Mouse (Mus musculus): ENCODE measurements around the gene Plekhg5. TPM values are rescaled to one million over a fixed set of nuclear protein-coding genes. Genes with fewer than 3 reads are reported as not detected.

Plekhg5 gene
- polyA plus RNA-seq, 1 experiment from 2014 or later, result 13.8 TPM

DNA sequence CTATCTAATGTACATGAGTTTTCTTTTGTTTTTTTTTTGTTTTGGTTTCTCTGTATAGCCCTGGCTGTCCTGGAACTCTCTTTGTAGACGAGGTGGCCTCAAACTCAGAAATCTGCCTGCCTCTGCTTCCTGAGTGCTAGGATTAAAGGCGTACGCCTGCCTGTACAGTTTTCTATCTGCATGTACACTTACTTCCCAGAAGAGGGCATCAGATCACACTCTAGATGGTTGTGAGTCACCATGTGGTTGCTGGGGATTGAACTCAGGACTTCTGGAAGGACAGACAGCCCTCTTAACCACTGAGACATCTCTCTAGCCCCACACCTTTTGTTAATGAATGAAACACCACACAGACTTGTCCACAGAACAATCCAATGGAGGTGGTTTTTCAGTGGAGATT, 7.0 kb downstream of the Plekhg5 start:
- H3K27me3 ChIP-seq (replicated peaks; ENCODE audit: control insufficient read depth, insufficient read depth, low read length), result no peaks in the 10 kb centered on the region
- no peaks in the 10 kb centered on the region for H3K9me3 ChIP-seq (ENCODE audit: control insufficient read depth, low read length)
- H3K4me3 ChIP-seq (ENCODE audit: low read length), result no peak overlapping the region
- no peak for ATAC-seq
- H3K9ac ChIP-seq (ENCODE audit: low read depth, low read length), result no peak overlapping the region
- H3K4me2 ChIP-seq (ENCODE audit: low read length), result no peak overlapping the region
- no peak overlapping the region for H3K27ac ChIP-seq (ENCODE audit: low read depth, low read length)
- H3K4me1 ChIP-seq (ENCODE audit: control insufficient read depth, insufficient read depth, low read depth, low read length), result no peaks in the 10 kb centered on the region
- WGBS, result 93% methylated on average over 3 of the region's 3 CpGs
- H3K36me3 ChIP-seq (ENCODE audit: control insufficient read depth, insufficient read depth, low read length), result no peaks in the 10 kb centered on the region

DNA sequence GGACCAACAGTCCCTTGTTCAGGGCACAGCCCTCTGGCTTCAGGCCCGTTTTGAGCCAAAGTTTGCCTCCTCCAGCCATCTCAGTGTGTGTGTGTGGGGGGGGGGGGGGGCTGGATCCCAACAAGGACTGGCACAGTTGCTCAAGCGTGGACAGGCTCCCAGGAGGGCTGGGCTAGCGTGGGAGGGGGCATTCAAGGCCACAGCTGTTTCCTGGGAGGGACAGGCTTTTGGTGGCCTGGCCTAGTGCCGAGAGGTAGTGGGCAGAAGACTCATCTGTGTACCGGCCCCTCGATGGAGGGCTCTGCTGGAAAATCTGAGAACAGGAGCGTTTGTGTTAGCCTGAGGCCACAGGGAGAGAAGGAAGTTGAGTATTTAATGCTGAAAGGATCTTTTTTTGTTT, 7.6 kb downstream of the Plekhg5 start:
- H3K4me2 ChIP-seq (ENCODE audit: low read length), result no peak overlapping the region
- no peak for ATAC-seq
- no peaks in the 10 kb centered on the region for H3K36me3 ChIP-seq (ENCODE audit: control insufficient read depth, insufficient read depth, low read length)
- no peaks in the 10 kb centered on the region for H3K4me1 ChIP-seq (ENCODE audit: control insufficient read depth, insufficient read depth, low read depth, low read length)
- no peak overlapping the region for H3K4me3 ChIP-seq (ENCODE audit: low read length)
- H3K9ac ChIP-seq (ENCODE audit: low read depth, low read length), result no peak overlapping the region
- no peaks in the 10 kb centered on the region for H3K27me3 ChIP-seq (replicated peaks; ENCODE audit: control insufficient read depth, insufficient read depth, low read length)
- no peaks in the 10 kb centered on the region for H3K9me3 ChIP-seq (ENCODE audit: control insufficient read depth, low read length)
- WGBS, result 56% methylated on average over 7 of the region's 7 CpGs
- H3K27ac ChIP-seq (ENCODE audit: low read depth, low read length), result no peak overlapping the region

DNA sequence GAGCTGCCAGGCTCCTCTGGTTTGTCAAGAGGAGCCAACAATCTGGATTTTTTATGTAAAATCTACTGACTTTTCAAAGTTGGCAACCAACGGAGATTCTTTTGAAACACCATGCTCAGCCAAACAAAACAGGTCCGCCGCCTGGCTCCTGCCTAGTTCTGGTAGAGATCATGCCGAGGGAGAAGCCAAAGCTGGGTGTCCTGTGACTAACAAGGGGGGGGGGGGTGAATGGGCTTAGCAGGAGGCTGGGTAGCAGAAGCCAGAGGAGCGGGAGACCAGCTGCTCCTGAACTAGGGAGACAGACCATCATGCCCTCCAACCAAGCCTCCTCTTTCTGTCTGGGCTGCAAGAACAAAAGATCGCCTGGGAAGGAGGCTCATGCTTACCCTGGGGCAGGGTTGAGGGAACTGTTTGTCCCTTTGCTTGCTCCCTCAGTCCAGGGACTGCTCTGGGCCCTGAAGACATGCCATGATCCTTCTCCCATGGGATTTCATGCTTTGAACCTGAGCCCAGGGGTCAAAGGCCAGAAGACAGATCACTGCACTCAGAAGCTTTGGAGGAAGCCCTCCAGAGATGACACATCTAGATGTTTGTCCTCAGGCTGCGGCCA, 11.4 kb downstream of the Plekhg5 start:
- 57% methylated on average over 7 of the region's 7 CpGs for WGBS
- ATAC-seq, result no peak
- no peak overlapping the region for H3K4me3 ChIP-seq (ENCODE audit: low read length)
- H3K27me3 ChIP-seq (replicated peaks; ENCODE audit: control insufficient read depth, insufficient read depth, low read length), result no peaks in the 10 kb centered on the region
- no peak overlapping the region for H3K9ac ChIP-seq (ENCODE audit: low read depth, low read length)
- H3K4me1 ChIP-seq (ENCODE audit: control insufficient read depth, insufficient read depth, low read depth, low read length), result peaks cover 22% of the 10 kb centered on the region
- H3K27ac ChIP-seq (ENCODE audit: low read depth, low read length), result no peak overlapping the region
- no peak overlapping the region for H3K4me2 ChIP-seq (ENCODE audit: low read length)
- H3K36me3 ChIP-seq (ENCODE audit: control insufficient read depth, insufficient read depth, low read length), result no peaks in the 10 kb centered on the region
- no peaks in the 10 kb centered on the region for H3K9me3 ChIP-seq (ENCODE audit: control insufficient read depth, low read length)

DNA sequence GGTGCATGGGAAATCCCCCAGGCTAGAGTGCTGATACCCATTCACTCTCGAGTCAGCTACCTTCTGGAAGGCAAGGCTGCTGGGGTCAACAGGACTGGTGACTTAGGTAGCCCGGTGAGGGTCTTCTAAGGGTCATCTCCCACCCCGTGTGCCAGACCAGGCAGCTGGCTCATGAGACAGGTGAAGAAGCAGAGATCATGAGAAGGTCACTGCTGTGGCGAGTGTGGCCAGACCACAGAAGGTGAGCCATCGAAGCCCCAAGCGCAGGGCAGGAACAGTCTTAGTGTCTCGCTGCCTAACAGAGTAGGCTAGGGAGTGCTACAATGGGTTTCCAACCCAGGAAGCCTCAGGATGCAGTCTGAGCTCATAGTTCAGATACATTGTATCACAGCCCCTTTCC, 12.3 kb downstream of the Plekhg5 start:
- Histone ChIP-seq H3K27ac (ENCODE audit: low read depth, low read length) (no peak overlapping the region), H3K9me3 (ENCODE audit: control insufficient read depth, low read length) (no peaks in the 10 kb centered on the region), H3K9ac (ENCODE audit: low read depth, low read length) (no peak overlapping the region), H3K27me3 (replicated peaks; ENCODE audit: control insufficient read depth, insufficient read depth, low read length) (no peaks in the 10 kb centered on the region), H3K36me3 (ENCODE audit: control insufficient read depth, insufficient read depth, low read length) (no peaks in the 10 kb centered on the region), H3K4me3 (ENCODE audit: low read length) (no peak overlapping the region), H3K4me1 (ENCODE audit: control insufficient read depth, insufficient read depth, low read depth, low read length) (peaks cover 25% of the 10 kb centered on the region), H3K4me2 (ENCODE audit: low read length) (no peak overlapping the region)
- WGBS, result 93% methylated on average over 7 of the region's 7 CpGs
- no peak for ATAC-seq

DNA sequence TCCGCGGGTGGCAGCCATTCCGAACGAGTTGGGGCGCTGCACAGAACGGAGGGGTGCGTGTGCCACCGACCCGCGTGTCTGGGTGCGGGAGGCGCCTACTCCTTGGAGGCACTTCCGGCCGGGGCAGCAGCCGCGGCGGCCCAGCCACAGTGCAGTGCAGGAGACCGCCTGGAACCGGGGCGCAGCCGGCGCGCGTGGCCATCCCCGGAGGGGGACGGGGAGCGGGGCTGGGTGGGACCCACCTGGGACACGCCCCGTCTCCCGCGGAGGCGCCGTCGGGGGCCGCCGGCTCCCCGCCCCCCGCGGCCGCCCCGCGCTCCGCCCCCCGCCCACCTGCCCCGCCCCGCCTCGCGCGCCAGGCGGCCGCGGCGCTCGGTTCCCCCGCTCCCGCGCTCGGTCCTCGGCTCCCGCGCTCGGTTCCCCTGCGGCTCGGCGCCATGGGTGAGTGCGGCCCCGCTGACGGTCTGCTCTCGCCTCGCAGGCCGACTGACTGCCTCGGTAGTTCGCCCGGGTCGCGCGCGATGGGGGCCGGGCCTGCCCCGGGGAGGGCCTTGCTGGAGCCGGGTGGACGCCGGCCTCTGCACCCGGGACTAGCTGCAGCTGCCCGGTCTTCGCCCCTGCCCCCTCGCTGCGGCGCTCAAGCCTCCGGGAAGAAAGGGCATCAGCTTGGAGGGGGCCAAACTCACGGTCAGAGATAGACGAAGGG, 14.4 kb downstream of the Plekhg5 start:
- Histone ChIP-seq H3K9me3 (ENCODE audit: control insufficient read depth, low read length) (no peaks in the 10 kb centered on the region), H3K9ac (ENCODE audit: low read depth, low read length) (peak overlapping the region; percentile 93), H3K27ac (ENCODE audit: low read depth, low read length) (peak overlapping the region; percentile 67), H3K4me1 (ENCODE audit: control insufficient read depth, insufficient read depth, low read depth, low read length) (peaks cover 25% of the 10 kb centered on the region), H3K4me3 (ENCODE audit: low read length) (peak overlapping the region; percentile 80), H3K27me3 (replicated peaks; ENCODE audit: control insufficient read depth, insufficient read depth, low read length) (no peaks in the 10 kb centered on the region), H3K4me2 (ENCODE audit: low read length) (peak overlapping the region; percentile 92), H3K36me3 (ENCODE audit: control insufficient read depth, insufficient read depth, low read length) (no peaks in the 10 kb centered on the region)
- WGBS, result 0% methylated on average over 32 of the region's 92 CpGs
- peak; percentile 71 for ATAC-seq

DNA sequence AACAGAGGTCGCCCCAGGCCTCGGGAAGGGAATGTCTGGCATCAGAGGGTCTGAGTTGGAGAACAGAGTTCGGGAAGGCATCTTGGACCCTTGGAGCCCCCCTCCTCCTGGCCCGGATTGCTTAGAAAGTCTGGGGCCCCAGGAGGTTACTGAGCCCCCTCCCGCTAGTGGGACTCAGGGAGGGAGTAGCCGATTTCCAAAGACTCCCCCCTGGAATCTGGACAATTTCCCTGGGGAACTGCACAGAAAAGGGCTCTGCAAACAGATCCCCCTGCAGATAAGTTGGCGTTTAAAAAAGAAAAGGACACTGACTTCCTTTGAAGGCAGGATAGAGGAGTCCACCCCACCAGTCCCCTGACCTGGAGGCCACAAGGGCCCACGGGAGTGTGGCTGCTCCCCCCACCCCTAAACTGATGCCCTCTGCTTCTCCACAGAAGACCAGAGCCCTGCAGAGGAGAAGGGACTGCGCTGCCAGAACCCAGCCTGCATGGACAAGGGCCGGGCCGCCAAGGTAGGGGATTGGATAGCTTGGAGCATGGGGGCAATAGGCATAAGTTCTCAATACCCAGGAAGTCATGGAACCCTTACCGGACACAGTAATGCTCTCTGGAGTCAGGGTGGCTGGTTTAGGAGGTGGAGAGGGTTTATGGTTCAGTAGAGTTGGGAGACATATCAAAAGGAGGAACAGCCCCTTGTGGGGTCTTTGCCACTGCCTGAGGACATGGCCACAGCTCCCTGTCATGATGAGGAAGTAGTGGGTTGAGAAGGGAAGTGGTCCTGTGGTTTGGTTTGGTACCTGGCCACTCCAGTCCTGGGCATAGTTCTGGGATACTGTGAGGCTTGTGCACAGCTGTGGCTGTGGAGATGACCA, 15.1 kb downstream of the Plekhg5 start:
- Histone ChIP-seq H3K9ac (ENCODE audit: low read depth, low read length) (peak overlapping the region; percentile 93), H3K9me3 (ENCODE audit: control insufficient read depth, low read length) (no peaks in the 10 kb centered on the region), H3K36me3 (ENCODE audit: control insufficient read depth, insufficient read depth, low read length) (no peaks in the 10 kb centered on the region), H3K4me2 (ENCODE audit: low read length) (peak overlapping the region; percentile 92), H3K27ac (ENCODE audit: low read depth, low read length) (no peak overlapping the region; the same call in 1 of the 2 replicates), H3K4me3 (ENCODE audit: low read length) (peak overlapping the region; percentile 80), H3K4me1 (ENCODE audit: control insufficient read depth, insufficient read depth, low read depth, low read length) (peaks cover 25% of the 10 kb centered on the region), H3K27me3 (replicated peaks; ENCODE audit: control insufficient read depth, insufficient read depth, low read length) (no peaks in the 10 kb centered on the region)
- 0 out of 2 replicates have a peak, but pooled peaks have one; percentile 28 for ATAC-seq
- WGBS, result 5% methylated on average over 12 of the region's 12 CpGs

DNA sequence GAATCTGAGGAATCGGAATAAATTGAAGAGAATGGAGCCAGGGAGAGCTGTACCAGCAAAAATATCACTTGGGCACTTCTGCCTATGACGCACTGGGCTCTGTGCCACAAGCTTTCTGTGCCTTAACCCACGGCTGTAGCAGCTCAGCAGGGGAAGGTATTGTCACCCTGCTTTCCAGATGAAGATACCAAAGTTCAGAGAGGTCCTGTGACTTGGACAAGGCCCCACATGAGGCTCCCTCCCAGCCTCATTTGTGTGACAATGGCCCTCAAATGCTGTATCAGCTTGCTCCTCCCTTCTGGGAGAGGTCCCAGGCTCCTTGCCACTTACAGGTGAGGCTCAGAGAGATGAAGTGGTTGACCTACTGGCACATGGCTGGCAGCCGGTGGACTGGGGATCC, 15.8 kb downstream of the Plekhg5 start:
- Histone ChIP-seq H3K9me3 (ENCODE audit: control insufficient read depth, low read length) (no peaks in the 10 kb centered on the region), H3K4me3 (ENCODE audit: low read length) (no peak overlapping the region), H3K9ac (ENCODE audit: low read depth, low read length) (peak overlapping the region; percentile 43), H3K27ac (ENCODE audit: low read depth, low read length) (no peak overlapping the region; the same call in 1 of the 2 replicates), H3K27me3 (replicated peaks; ENCODE audit: control insufficient read depth, insufficient read depth, low read length) (no peaks in the 10 kb centered on the region), H3K4me2 (ENCODE audit: low read length) (peak overlapping the region; percentile 92), H3K36me3 (ENCODE audit: control insufficient read depth, insufficient read depth, low read length) (no peaks in the 10 kb centered on the region), H3K4me1 (ENCODE audit: control insufficient read depth, insufficient read depth, low read depth, low read length) (peaks cover 25% of the 10 kb centered on the region)
- WGBS, result 9% methylated on average over 4 of the region's 4 CpGs
- ATAC-seq, result peak; percentile 4; the same call in 1 of the 2 replicates

DNA sequence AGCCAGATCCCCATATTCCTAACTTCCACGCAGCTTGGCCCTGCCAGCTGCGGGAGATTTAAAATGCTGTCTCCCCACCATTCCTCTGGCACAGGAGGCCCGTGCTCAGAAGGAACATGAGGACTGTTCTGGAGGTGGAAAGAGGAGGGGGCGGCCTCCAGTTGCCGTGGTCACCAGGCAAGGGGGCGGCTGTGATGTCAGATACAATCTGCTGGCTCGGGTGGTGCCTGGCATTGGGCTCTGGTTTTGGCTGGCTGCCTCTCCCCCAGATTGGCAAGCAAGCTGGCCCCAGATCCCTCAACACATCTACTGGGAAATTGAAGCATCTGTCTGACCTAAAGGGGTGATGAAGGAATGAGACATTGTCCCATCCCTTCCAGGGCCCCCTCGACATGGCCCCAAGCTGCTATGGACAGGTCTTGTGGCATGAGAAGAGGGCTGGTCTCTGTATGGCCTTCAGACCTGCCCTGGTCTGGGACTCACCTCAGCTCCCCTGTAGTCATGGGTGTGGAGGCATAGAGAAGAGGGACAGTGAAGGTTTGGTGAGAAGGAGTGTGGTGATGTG, 16.3 kb downstream of the Plekhg5 start:
- H3K9me3 ChIP-seq (ENCODE audit: control insufficient read depth, low read length), result no peaks in the 10 kb centered on the region
- ATAC-seq, result peak; percentile 49
- peak overlapping the region; percentile 43 for H3K9ac ChIP-seq (ENCODE audit: low read depth, low read length)
- no peak overlapping the region for H3K4me3 ChIP-seq (ENCODE audit: low read length)
- WGBS, result 33% methylated on average over 8 of the region's 8 CpGs
- no peak overlapping the region; the same call in 1 of the 2 replicates for H3K27ac ChIP-seq (ENCODE audit: low read depth, low read length)
- H3K27me3 ChIP-seq (replicated peaks; ENCODE audit: control insufficient read depth, insufficient read depth, low read length), result no peaks in the 10 kb centered on the region
- peak overlapping the region; percentile 92; the same call in 1 of the 2 replicates for H3K4me2 ChIP-seq (ENCODE audit: low read length)
- no peaks in the 10 kb centered on the region for H3K36me3 ChIP-seq (ENCODE audit: control insufficient read depth, insufficient read depth, low read length)
- peaks cover 25% of the 10 kb centered on the region for H3K4me1 ChIP-seq (ENCODE audit: control insufficient read depth, insufficient read depth, low read depth, low read length)

All from hindbrain, embryonic 16.5 days (tissue).